Mouse (Mus musculus) granulocyte monocyte progenitor cell, adult 5-6 weeks (primary cell): ENCODE results near the gene Ephx4. TPM values are rescaled to one million over a fixed set of nuclear protein-coding genes. Genes with fewer than 3 reads are reported as not detected.

Experiments used
- total RNA-seq, 2 experiments: library from RNA; stranded (forward) in 1 of 2; stranded (reverse) in 1 of 2; fragments of 200-712, 200-1000 nt in 1 of 2; fragments of >200 nt in 1 of 2; fragmentation: Nextera tagmentation in 1 of 2; gene quantifications; 2 replicates each; pipeline ENCODE4 v1.2.3; 2014 to 2017

Ephx4 gene
- total RNA-seq, 2 experiments from 2014 or later = not detected

Other genes starting within 250 kb of the Ephx4 start
- 0.30 and 2.4 TPM in 2 replicates for gene Tgfbr3, start 113.1 kb upstream of the Ephx4 start, total RNA-seq (2014; fragmentation: Nextera tagmentation)
- gene Tgfbr3, start 113.1 kb upstream of the Ephx4 start, total RNA-seq (2017) = 1.6 and 2.4 TPM in 2 replicates
- 0.96 TPM in 1 of 2 replicates, not detected in the other for gene Brdt, start 71.6 kb upstream of the Ephx4 start, total RNA-seq (2014; fragmentation: Nextera tagmentation)
- 0.31 and 0.52 TPM in 2 replicates for gene Brdt, start 71.6 kb upstream of the Ephx4 start, total RNA-seq (2017)
- gene Lpcat2b, start 28.8 kb downstream of the Ephx4 start, total RNA-seq (2014; fragmentation: Nextera tagmentation) = not detected in 2 replicates
- gene Lpcat2b, start 28.8 kb downstream of the Ephx4 start, total RNA-seq (2017) = not detected in 2 replicates
- 7.4 and 9.3 TPM in 2 replicates for gene Btbd8, start 35.3 kb downstream of the Ephx4 start, total RNA-seq (2014; fragmentation: Nextera tagmentation)
- 12.6 and 14.4 TPM in 2 replicates for gene Btbd8, start 35.3 kb downstream of the Ephx4 start, total RNA-seq (2017)
- gene Gm42669, start 104.9 kb downstream of the Ephx4 start, total RNA-seq (2014; fragmentation: Nextera tagmentation) = 0.24 TPM in 1 of 2 replicates, not detected in the other
- gene Gm42669, start 104.9 kb downstream of the Ephx4 start, total RNA-seq (2017) = 0.21 TPM in 1 of 2 replicates, not detected in the other
- gene 1700028K03Rik, start 132.0 kb downstream of the Ephx4 start, total RNA-seq (2014; fragmentation: Nextera tagmentation) = not detected in 2 replicates
- gene 1700028K03Rik, start 132.0 kb downstream of the Ephx4 start, total RNA-seq (2017) = not detected in 2 replicates
- gene Rpap2, start 194.6 kb downstream of the Ephx4 start, total RNA-seq (2014; fragmentation: Nextera tagmentation) = 10.9 and 19.5 TPM in 2 replicates
- gene Rpap2, start 194.6 kb downstream of the Ephx4 start, total RNA-seq (2017) = 24.4 and 26.8 TPM in 2 replicates
- gene Glmn, start 195.2 kb downstream of the Ephx4 start, total RNA-seq (2014; fragmentation: Nextera tagmentation) = 12.3 and 18.0 TPM in 2 replicates
- gene Glmn, start 195.2 kb downstream of the Ephx4 start, total RNA-seq (2017) = 9.8 and 16.9 TPM in 2 replicates